Mouse (Mus musculus) cortical plate, adult 2 months (tissue): ENCODE data around the gene 5530400C23Rik.

Source experiments
- CTCF ChIP-seq: fragments of 200-500 bp; IDR thresholded peaks from 2 replicates; pipeline ENCODE4 v1.5.1; 2011; ENCODE audit warnings: mild to moderate bottlenecking, control low read depth, low read length; ENCODE audit not compliant: insufficient read depth; ENCODE audit errors: extremely low read depth
- POLR2A ChIP-seq: fragments of 200-500 bp; IDR thresholded peaks from 2 replicates; pipeline ENCODE4 v1.6.1; 2011; ENCODE audit warnings: mild to moderate bottlenecking, low read length, control low read depth; ENCODE audit not compliant: insufficient read depth; ENCODE audit errors: extremely low read depth

- TF ChIP-seq CTCF: no peak
- TF ChIP-seq POLR2A: no peak
Measured at GRCm38 (mm10) chr6:133338535-133338934, 46.5 kb downstream of the 5530400C23Rik start.
